Mouse (Mus musculus) heart, embryonic 11.5 days (tissue): ENCODE measurements around the gene Hoxa7. TPM values are rescaled to one million over a fixed set of nuclear protein-coding genes. Genes with fewer than 3 reads are reported as not detected.

Experiments
- ATAC-seq: fragments of 200-750 bp; cut with Nextera tagmentation; replicated peaks from 2 replicates; pipeline ENCODE4 v1.8.0; 2017; ENCODE audit warnings: moderate library complexity; ENCODE audit not compliant: insufficient number of reproducible peaks, low FRiP score, low TSS enrichment
- H3K27ac ChIP-seq: fragments of 300-500 bp; sonication (generic); 2 replicates; pipeline ENCODE4 v1.5.1; 2014; ENCODE audit warnings: mild to moderate bottlenecking, low read depth, low read length
- H3K27me3 ChIP-seq: fragments of 300-500 bp; sonication (generic); 2 replicates; pipeline ENCODE4 v1.6.1; 2014; ENCODE audit warnings: mild to moderate bottlenecking, low read length, mixed read lengths; ENCODE audit not compliant: control insufficient read depth, insufficient read depth
- H3K36me3 ChIP-seq: fragments of 300-500 bp; sonication (generic); 2 replicates; pipeline ENCODE4 v1.6.1; 2014; ENCODE audit warnings: mild to moderate bottlenecking, low read length, moderate library complexity, mixed read lengths; ENCODE audit not compliant: control insufficient read depth, insufficient read depth
- H3K4me1 ChIP-seq: fragments of 300-500 bp; sonication (generic); 2 replicates; pipeline ENCODE4 v1.6.1; 2014; ENCODE audit warnings: low read length; ENCODE audit not compliant: control insufficient read depth, insufficient read depth
- H3K4me2 ChIP-seq: fragments of 300-500 bp; sonication (generic); 2 replicates; pipeline ENCODE4 v1.6.1; 2014; ENCODE audit warnings: mild to moderate bottlenecking, moderate library complexity
- H3K4me3 ChIP-seq: fragments of 300-500 bp; sonication (generic); 2 replicates; pipeline ENCODE4 v1.5.1; 2014; ENCODE audit warnings: low read depth, low read length
- H3K9ac ChIP-seq: fragments of 300-500 bp; sonication (generic); 2 replicates; pipeline ENCODE4 v1.6.1; 2014; ENCODE audit warnings: mild to moderate bottlenecking, low read depth, low read length, moderate library complexity
- H3K9me3 ChIP-seq: fragments of 300-500 bp; sonication (generic); replicated peaks from 2 replicates; pipeline ENCODE4 v1.6.1; 2016; ENCODE audit warnings: low read length; ENCODE audit not compliant: control insufficient read depth
- WGBS: fragments of 180-500 bp; shearing (Covaris S2); extraction: QIAGEN DNeasy Blood & Tissue Kit; methylation state at CpG from one replicate; pipeline ENCODE4 v1.1.7; 2014; ENCODE audit not compliant: insufficient replicate concordance; 5-methylcytosine and 5-hydroxymethylcytosine counted together
- polyA plus RNA-seq: library from polyadenylated mRNA; unstranded; fragments of >200 nt; fragmentation: Nextera tagmentation; extraction: Ambion mirVana; gene quantifications from 2 replicates; pipeline ENCODE4 v1.2.1, GENCODE M21; 2014

Hoxa7 gene
- polyA plus RNA-seq, 1 experiment from 2014 or later, result 0.49 TPM

GRCm38 (mm10) chr6:52207684-52207976 lies 14.0 kb downstream of the Hoxa7 start:
- H3K9me3 ChIP-seq, result no peaks in the 10 kb centered on the region
- H3K27me3 ChIP-seq, result peaks cover 99% of the 10 kb centered on the region
- no peak overlapping the region for H3K9ac ChIP-seq
- H3K4me1 ChIP-seq, result peaks cover 16% of the 10 kb centered on the region
- H3K4me2 ChIP-seq, result no peak overlapping the region
- H3K27ac ChIP-seq, result no peak overlapping the region
- H3K4me3 ChIP-seq, result no peak overlapping the region
- ATAC-seq, result no peak
- no peaks in the 10 kb centered on the region for H3K36me3 ChIP-seq

GRCm38 (mm10) chr6:52206882-52207683 lies 14.6 kb downstream of the Hoxa7 start:
- 6% methylated on average over 4 of the region's 4 CpGs for WGBS
- no peak overlapping the region for H3K4me3 ChIP-seq
- peaks cover 99% of the 10 kb centered on the region for H3K27me3 ChIP-seq
- no peak overlapping the region for H3K4me2 ChIP-seq
- H3K4me1 ChIP-seq, result peaks cover 15% of the 10 kb centered on the region
- H3K36me3 ChIP-seq, result no peaks in the 10 kb centered on the region
- no peak for ATAC-seq
- H3K27ac ChIP-seq, result no peak overlapping the region
- H3K9ac ChIP-seq, result no peak overlapping the region
- no peaks in the 10 kb centered on the region for H3K9me3 ChIP-seq

GRCm38 (mm10) chr6:52205638-52206621 lies 15.7 kb downstream of the Hoxa7 start:
- no peak overlapping the region for H3K4me3 ChIP-seq
- H3K4me1 ChIP-seq, result peaks cover 12% of the 10 kb centered on the region
- under 1% methylated on average over 55 of the region's 55 CpGs for WGBS
- H3K4me2 ChIP-seq, result peak overlapping the region; percentile 20
- no peaks in the 10 kb centered on the region for H3K9me3 ChIP-seq
- H3K9ac ChIP-seq, result no peak overlapping the region
- H3K36me3 ChIP-seq, result no peaks in the 10 kb centered on the region
- no peak for ATAC-seq
- H3K27ac ChIP-seq, result no peak overlapping the region
- H3K27me3 ChIP-seq, result peaks cover 99% of the 10 kb centered on the region

- Histone ChIP-seq H3K27me3 (peaks cover 100% of the 10 kb centered on the region), H3K27ac (no peak overlapping the region), H3K4me2 (no peak overlapping the region), H3K9ac (no peak overlapping the region), H3K4me1 (peaks cover 12% of the 10 kb centered on the region), H3K4me3 (no peak overlapping the region), H3K36me3 (no peaks in the 10 kb centered on the region), H3K9me3 (no peaks in the 10 kb centered on the region)
- ATAC-seq, result no peak
- WGBS, result 4% methylated on average over 14 of the region's 14 CpGs
Measured at GRCm38 (mm10) chr6:52205221-52205620, 16.4 kb downstream of the Hoxa7 start.

GRCm38 (mm10) chr6:52204050-52204752 lies 17.5 kb downstream of the Hoxa7 start, which contains the start of gene Hoxa5:
Gene Hoxa5, minus strand, starts transcription at chr6:52204587.
- H3K36me3 ChIP-seq, result no peaks in the 10 kb centered on the region
- H3K4me3 ChIP-seq, result peak within 1 kb of the TSS; percentile 36
- no peaks in the 10 kb centered on the region for H3K9me3 ChIP-seq
- peak within 1 kb of the TSS; percentile 64; the same call in 1 of the 2 replicates for H3K9ac ChIP-seq
- peaks cover 100% of the 10 kb centered on the region for H3K27me3 ChIP-seq
- 0 out of 2 replicates have a peak within 1 kb of the TSS, but pooled peaks have one; percentile 29 for H3K27ac ChIP-seq
- peak within 1 kb of the TSS; percentile 66 for H3K4me2 ChIP-seq
- ATAC-seq, result no peak; the same call in 1 of the 2 replicates
- H3K4me1 ChIP-seq, result peaks cover 12% of the 10 kb centered on the region
- under 1% methylated on average over 65 of the region's 65 CpGs for WGBS

- H3K9ac ChIP-seq, result peak overlapping the region; percentile 64; the same call in 1 of the 2 replicates
- WGBS, result under 1% methylated on average over 46 of the region's 46 CpGs
- H3K27me3 ChIP-seq, result peaks cover 100% of the 10 kb centered on the region
- no peak for ATAC-seq
- peak overlapping the region; percentile 66 for H3K4me2 ChIP-seq
- 0 out of 2 replicates have a peak overlapping the region, but pooled peaks have one; percentile 29 for H3K27ac ChIP-seq
- peaks cover 12% of the 10 kb centered on the region for H3K4me1 ChIP-seq
- no peaks in the 10 kb centered on the region for H3K9me3 ChIP-seq
- peak overlapping the region; percentile 36 for H3K4me3 ChIP-seq
- H3K36me3 ChIP-seq, result no peaks in the 10 kb centered on the region
Measured at GRCm38 (mm10) chr6:52203371-52204049, 18.1 kb downstream of the Hoxa7 start.

- Histone ChIP-seq H3K4me1 (peaks cover 12% of the 10 kb centered on the region), H3K4me2 (peak overlapping the region; percentile 66), H3K9me3 (no peaks in the 10 kb centered on the region), H3K9ac (peak overlapping the region; percentile 64; the same call in 1 of the 2 replicates), H3K27me3 (peaks cover 100% of the 10 kb centered on the region), H3K4me3 (peak overlapping the region; percentile 36), H3K27ac (no peak overlapping the region), H3K36me3 (no peaks in the 10 kb centered on the region)
- 0% methylated on average over 10 of the region's 10 CpGs for WGBS
- no peak for ATAC-seq
Measured at GRCm38 (mm10) chr6:52203121-52203370, 18.6 kb downstream of the Hoxa7 start.
